Mouse (Mus musculus): ENCODE measurements around the gene Abtb1.

- TF ChIP-seq CTCF (IDR thresholded peaks at IDR 0.05; ENCODE audit: low read depth) (no peak), EP300 (IDR thresholded peaks at IDR 0.05; ENCODE audit: low read depth) (no peak)
These were observed 54.3 kb downstream of the Abtb1 start for GRCm38 (mm10) chr6:88787496-88787895.
